Mouse (Mus musculus) thymus, adult 2 months (tissue): Measurements from ENCODE around the gene Vtcn1. TPM values are rescaled to one million over a fixed set of nuclear protein-coding genes. Genes with fewer than 3 reads are reported as not detected.
A peak's percentile ranks its signal among the peaks of the same experiment; 100 is the strongest.

Experiments
- DNase-seq: peaks from one replicate; pipeline ENCODE4 v3.0.0; 2021
- H3K27ac ChIP-seq: fragments of 200-500 bp; 2 replicates; pipeline ENCODE4 v1.5.1; 2012; ENCODE audit warnings: low read length, control low read depth; ENCODE audit not compliant: control insufficient read depth, insufficient read depth
- H3K27me3 ChIP-seq: fragments of 200-500 bp; 2 replicates; pipeline ENCODE4 v1.6.1; 2012; ENCODE audit warnings: mild to moderate bottlenecking, low read length, moderate library complexity, mixed read lengths; ENCODE audit not compliant: control insufficient read depth, insufficient read depth
- H3K36me3 ChIP-seq: fragments of 200-500 bp; 2 replicates; pipeline ENCODE4 v1.6.1; 2012; ENCODE audit warnings: mild to moderate bottlenecking, low read length, moderate library complexity; ENCODE audit not compliant: control insufficient read depth, insufficient read depth
- H3K4me1 ChIP-seq: fragments of 200-500 bp; replicated peaks from 2 replicates; pipeline ENCODE4 v1.6.1; 2012; ENCODE audit warnings: low read length; ENCODE audit not compliant: control insufficient read depth, insufficient read depth
- H3K4me3 ChIP-seq: fragments of 200-500 bp; 2 replicates; pipeline ENCODE4 v1.5.1; 2012; ENCODE audit warnings: mild to moderate bottlenecking, low read length, control low read depth, moderate library complexity; ENCODE audit not compliant: control insufficient read depth, insufficient read depth
- CTCF ChIP-seq: fragments of 200-500 bp; IDR thresholded peaks from 2 replicates; pipeline ENCODE4 v1.5.1; 2012; ENCODE audit warnings: mild to moderate bottlenecking, control low read depth, low read length, moderate library complexity, borderline replicate concordance; ENCODE audit not compliant: control insufficient read depth, poor library complexity, insufficient read depth; ENCODE audit errors: extremely low read depth
- POLR2A ChIP-seq: fragments of 200-500 bp; IDR thresholded peaks from 2 replicates; pipeline ENCODE4 v1.6.1; 2012; ENCODE audit warnings: mild to moderate bottlenecking, low read length, control low read depth, moderate library complexity; ENCODE audit not compliant: control insufficient read depth, poor library complexity, insufficient read depth; ENCODE audit errors: extremely low read depth
- WGBS: fragments of 180-500 bp; shearing (Covaris S2); methylation state at CpG from one replicate; pipeline ENCODE4 v1.1.7; 2018; 5-methylcytosine and 5-hydroxymethylcytosine counted together
- polyA plus RNA-seq: library from polyadenylated mRNA; depleted of rRNA; stranded (reverse); fragments of >200 nt; gene quantifications from 2 replicates; pipeline ENCODE4 v1.2.3, GENCODE M21; 2012

The Vtcn1 gene
- polyA plus RNA-seq, 1 experiment: 0.11 TPM

GRCm38 (mm10) chr3:100924065-100924732, 98.9 kb downstream of the Vtcn1 start:
- DNase-seq: no peak

GRCm38 (mm10) chr3:100925176-100925575, 99.9 kb downstream of the Vtcn1 start:
- peaks cover 12% of the 10 kb centered on the region for H3K4me1 ChIP-seq
- TF ChIP-seq CTCF: no peak
- no peak for TF ChIP-seq POLR2A
- 95% methylated on average over 16 of the region's 16 CpGs for WGBS
- no peaks in the 10 kb centered on the region for H3K36me3 ChIP-seq
- DNase-seq: no peak
- H3K27me3 ChIP-seq: no peaks in the 10 kb centered on the region
- H3K4me3 ChIP-seq: no peak overlapping the region
- no peak overlapping the region for H3K27ac ChIP-seq

More at GRCm38 (mm10) chr3:100924065-100924732, 98.9 kb downstream of the Vtcn1 start:
- WGBS: 71% methylated on average over 6 of the region's 6 CpGs
- Histone ChIP-seq H3K27ac (no peak overlapping the region), H3K4me1 (peaks cover 12% of the 10 kb centered on the region), H3K4me3 (no peak overlapping the region), H3K27me3 (no peaks in the 10 kb centered on the region), H3K36me3 (no peaks in the 10 kb centered on the region)
- TF ChIP-seq POLR2A (no peak), CTCF (no peak)

GRCm38 (mm10) chr3:100931332-100932076, 106.2 kb downstream of the Vtcn1 start:
- Histone ChIP-seq H3K4me1 (no peaks in the 10 kb centered on the region), H3K27ac (no peak overlapping the region), H3K27me3 (no peaks in the 10 kb centered on the region), H3K36me3 (peaks cover 5% of the 10 kb centered on the region; the same call in 1 of the 2 replicates), H3K4me3 (no peak overlapping the region)
- DNase-seq: no peak
- WGBS: 96% methylated on average over 23 of the region's 23 CpGs
- TF ChIP-seq CTCF (no peak), POLR2A (no peak)

GRCm38 (mm10) chr3:100932077-100932944, 107.1 kb downstream of the Vtcn1 start:
- H3K27me3 ChIP-seq: no peaks in the 10 kb centered on the region
- no peaks in the 10 kb centered on the region for H3K4me1 ChIP-seq
- H3K4me3 ChIP-seq: no peak overlapping the region
- no peak for TF ChIP-seq POLR2A
- no peak for TF ChIP-seq CTCF
- peak; percentile 32 for DNase-seq
- 88% methylated on average over 11 of the region's 11 CpGs for WGBS
- H3K27ac ChIP-seq: no peak overlapping the region
- peaks cover 7% of the 10 kb centered on the region; the same call in 1 of the 2 replicates for H3K36me3 ChIP-seq

- H3K27me3 ChIP-seq: no peaks in the 10 kb centered on the region
- WGBS: 96% methylated on average over 6 of the region's 6 CpGs
- DNase-seq: no peak
- H3K27ac ChIP-seq: no peak overlapping the region
- peaks cover 21% of the 10 kb centered on the region for H3K36me3 ChIP-seq
- no peak overlapping the region for H3K4me3 ChIP-seq
- no peaks in the 10 kb centered on the region for H3K4me1 ChIP-seq
- TF ChIP-seq CTCF: no peak
- TF ChIP-seq POLR2A: no peak
Measured at GRCm38 (mm10) chr3:100935521-100935920, 110.3 kb downstream of the Vtcn1 start.

- 99% methylated on average over 6 of the region's 6 CpGs for WGBS
Measured at GRCm38 (mm10) chr3:100936201-100936600, 110.9 kb downstream of the Vtcn1 start.

More at GRCm38 (mm10) chr3:100936201-100936600, 110.9 kb downstream of the Vtcn1 start:
- DNase-seq: no peak
- H3K4me1 ChIP-seq: no peaks in the 10 kb centered on the region
- no peak overlapping the region for H3K27ac ChIP-seq
- no peaks in the 10 kb centered on the region for H3K27me3 ChIP-seq
- H3K36me3 ChIP-seq: peaks cover 26% of the 10 kb centered on the region
- TF ChIP-seq CTCF: no peak
- no peak overlapping the region for H3K4me3 ChIP-seq
